Mouse (Mus musculus): ENCODE results near the gene Cdh13.

DNA sequence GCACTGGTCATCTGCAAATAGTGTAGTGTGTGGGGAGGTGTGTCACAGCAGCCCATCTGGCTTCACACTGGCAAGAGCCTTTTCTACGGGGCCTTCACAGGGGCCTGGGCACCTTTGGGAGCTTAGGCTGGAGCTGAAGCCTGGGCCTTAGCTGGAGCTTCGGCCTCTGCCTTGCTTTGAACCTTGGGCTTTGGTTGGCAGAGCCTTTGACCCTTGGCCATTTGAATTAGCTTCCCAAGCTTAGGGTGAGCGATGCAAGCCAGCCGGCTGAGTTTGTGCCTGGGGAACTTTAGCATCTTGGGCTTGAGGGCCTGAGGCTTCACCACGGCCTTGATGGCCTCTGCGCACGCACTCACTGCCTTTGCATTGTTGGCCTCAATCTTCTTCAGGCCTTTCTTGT, 98.1 kb downstream of the Cdh13 start:
- no peak for TF ChIP-seq FLI1 (IDR thresholded peaks at IDR 0.05; ENCODE audit: low read length)
- TF ChIP-seq GATA1 (IDR thresholded peaks at IDR 0.05; ENCODE audit: borderline replicate concordance, low read length), result no peak

All from megakaryocyte, embryonic 14.5 days (primary cell).